Mouse (Mus musculus): Measurements from ENCODE around the gene Dnajc9. TPM values are rescaled to one million over a fixed set of nuclear protein-coding genes. Genes with fewer than 3 reads are reported as not detected.
A peak's percentile ranks its signal among the peaks of the same experiment; 100 is the strongest.

Gene Dnajc9
- 186 and 196 TPM in 2 replicates for polyA plus RNA-seq (2015; fragmentation: Nextera tagmentation; extraction: Ambion mirVana)

GRCm38 (mm10) chr14:20388441-20389129 lies at the start of gene Dnajc9:
TSS of gene Dnajc9 (minus strand) at chr14:20388910.
- peak within 1 kb of the TSS; percentile 76 for H3K9ac ChIP-seq (replicated peaks)
- WGBS = under 1% methylated on average over 59 of the region's 59 CpGs
- H3K4me1 ChIP-seq = peaks cover 36% of the 10 kb centered on the region
- peak within 1 kb of the TSS; percentile 86 for H3K4me3 ChIP-seq
- H3K36me3 ChIP-seq = peaks cover 5% of the 10 kb centered on the region
- no peaks in the 10 kb centered on the region for H3K27me3 ChIP-seq
- no peaks in the 10 kb centered on the region for H3K9me3 ChIP-seq
- H3K4me2 ChIP-seq (replicated peaks) = peak within 1 kb of the TSS; percentile 67
- H3K27ac ChIP-seq (replicated peaks) = peak within 1 kb of the TSS; percentile 85
- ATAC-seq (replicated peaks) = peak; percentile 73

DNA sequence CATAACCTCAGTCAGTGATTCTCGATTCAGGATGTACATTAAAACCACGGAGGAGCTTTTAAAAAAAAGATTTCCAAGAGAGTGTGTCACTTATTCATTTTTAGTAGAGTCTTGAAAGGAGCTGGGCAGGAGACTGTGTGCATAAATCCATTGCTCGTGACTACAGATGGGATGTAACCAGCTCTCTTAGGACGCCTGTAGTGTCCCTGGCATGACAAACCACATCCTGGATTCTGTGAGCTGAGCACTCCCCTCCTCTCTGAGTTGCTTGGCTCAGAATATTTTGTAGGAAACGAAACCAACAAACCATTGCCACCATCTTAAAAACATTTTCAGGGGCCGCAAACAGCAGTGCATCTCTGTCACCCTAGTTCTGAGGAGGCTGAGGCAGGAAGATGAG lies 48.3 kb upstream of the Dnajc9 start:
- no peaks in the 10 kb centered on the region for H3K36me3 ChIP-seq
- 72% methylated on average over 6 of the region's 6 CpGs for WGBS
- no peak overlapping the region for H3K4me2 ChIP-seq (replicated peaks)
- no peak overlapping the region for H3K4me3 ChIP-seq
- ATAC-seq (replicated peaks) = no peak
- H3K27me3 ChIP-seq = no peaks in the 10 kb centered on the region
- H3K4me1 ChIP-seq = no peaks in the 10 kb centered on the region
- no peak overlapping the region for H3K9ac ChIP-seq (replicated peaks)
- no peak overlapping the region for H3K27ac ChIP-seq (replicated peaks)
- no peaks in the 10 kb centered on the region for H3K9me3 ChIP-seq

- 89% methylated on average over 4 of the region's 4 CpGs for WGBS
- Histone ChIP-seq H3K4me2 (replicated peaks) (no peak overlapping the region), H3K9ac (replicated peaks) (no peak overlapping the region), H3K9me3 (no peaks in the 10 kb centered on the region), H3K27me3 (no peaks in the 10 kb centered on the region), H3K27ac (replicated peaks) (no peak overlapping the region), H3K4me3 (no peak overlapping the region), H3K4me1 (no peaks in the 10 kb centered on the region), H3K36me3 (no peaks in the 10 kb centered on the region)
- ATAC-seq (replicated peaks) = no peak
Observed at GRCm38 (mm10) chr14:20432420-20432819, 43.7 kb upstream of the Dnajc9 start.

- Histone ChIP-seq H3K9ac (replicated peaks) (no peak overlapping the region), H3K36me3 (no peaks in the 10 kb centered on the region), H3K4me1 (no peaks in the 10 kb centered on the region), H3K4me3 (no peak overlapping the region), H3K9me3 (no peaks in the 10 kb centered on the region), H3K27me3 (no peaks in the 10 kb centered on the region), H3K27ac (replicated peaks) (no peak overlapping the region), H3K4me2 (replicated peaks) (no peak overlapping the region)
- ATAC-seq (replicated peaks) = no peak
- WGBS = 81% methylated on average over 6 of the region's 6 CpGs
Observed at GRCm38 (mm10) chr14:20431726-20432125, 43.0 kb upstream of the Dnajc9 start.

DNA sequence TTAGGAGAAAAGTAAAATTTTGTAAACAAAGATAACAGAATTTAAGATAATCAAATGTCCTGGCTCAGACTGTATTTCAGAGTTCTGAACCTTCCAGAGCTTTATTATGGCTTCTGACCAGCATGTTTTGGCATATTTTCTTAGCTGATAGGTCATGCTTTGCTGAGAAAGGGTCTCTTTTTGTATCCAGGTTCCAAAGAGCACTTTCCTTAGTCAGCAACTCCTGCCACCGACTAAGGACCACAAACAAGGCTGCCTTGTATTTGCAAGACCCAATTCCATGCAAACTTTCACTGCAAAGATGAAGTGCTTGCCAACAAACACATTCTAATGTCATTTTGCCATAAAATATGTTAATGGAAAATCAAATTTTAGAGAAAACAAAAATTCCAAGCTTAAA lies 41.1 kb upstream of the Dnajc9 start:
- no peak overlapping the region for H3K4me3 ChIP-seq
- H3K9ac ChIP-seq (replicated peaks) = no peak overlapping the region
- H3K9me3 ChIP-seq = no peaks in the 10 kb centered on the region
- H3K27me3 ChIP-seq = no peaks in the 10 kb centered on the region
- no peak overlapping the region for H3K27ac ChIP-seq (replicated peaks)
- WGBS = 68% methylated on average over 1 of the region's 1 CpGs
- H3K4me1 ChIP-seq = no peaks in the 10 kb centered on the region
- H3K36me3 ChIP-seq = no peaks in the 10 kb centered on the region
- H3K4me2 ChIP-seq (replicated peaks) = no peak overlapping the region
- ATAC-seq (replicated peaks) = no peak

DNA sequence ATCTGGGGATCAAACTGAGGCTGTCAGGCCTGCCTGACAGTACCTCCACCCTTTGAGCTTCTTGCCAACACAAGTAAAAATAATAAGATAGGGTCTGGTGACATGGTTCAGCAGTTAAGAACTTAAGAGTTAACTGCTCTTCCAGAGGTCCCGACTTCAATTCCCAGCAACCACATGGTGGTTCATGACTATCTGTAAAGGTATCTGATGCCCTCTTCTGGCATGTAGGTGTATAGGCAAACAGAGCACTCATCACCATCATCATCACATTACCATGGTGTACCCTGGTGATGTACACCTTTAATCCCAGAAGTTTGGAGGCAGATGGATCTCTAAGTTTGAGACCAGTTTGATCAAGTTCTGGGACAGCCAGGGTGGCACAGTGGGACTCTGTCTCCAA lies 39.9 kb upstream of the Dnajc9 start:
- H3K9ac ChIP-seq (replicated peaks) = no peak overlapping the region
- no peak for ATAC-seq (replicated peaks)
- H3K27ac ChIP-seq (replicated peaks) = no peak overlapping the region
- WGBS = 34% methylated on average over 1 of the region's 1 CpGs
- no peaks in the 10 kb centered on the region for H3K4me1 ChIP-seq
- H3K36me3 ChIP-seq = no peaks in the 10 kb centered on the region
- no peak overlapping the region for H3K4me3 ChIP-seq
- H3K4me2 ChIP-seq (replicated peaks) = no peak overlapping the region
- H3K27me3 ChIP-seq = no peaks in the 10 kb centered on the region
- no peaks in the 10 kb centered on the region for H3K9me3 ChIP-seq

DNA sequence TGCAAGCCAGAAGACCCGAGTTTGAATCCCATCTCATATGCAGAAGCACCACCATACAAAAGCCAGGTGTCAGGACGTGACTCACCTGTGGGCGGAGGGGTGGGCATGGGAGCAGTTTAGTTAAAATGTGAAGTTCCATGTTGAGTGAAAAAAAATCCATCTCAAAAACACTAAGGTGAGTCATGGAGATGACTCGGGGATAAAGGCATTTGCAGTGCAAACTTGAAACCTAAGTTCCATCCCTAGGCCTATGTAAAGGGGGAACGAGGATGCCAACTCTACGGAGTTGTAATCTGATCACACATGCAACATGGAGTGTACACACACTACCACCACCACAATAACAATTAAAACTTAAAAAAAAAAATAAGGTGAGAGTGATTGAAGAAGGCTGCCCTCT lies 34.3 kb upstream of the Dnajc9 start:
- no peak overlapping the region for H3K4me3 ChIP-seq
- H3K27me3 ChIP-seq = no peaks in the 10 kb centered on the region
- WGBS = 92% methylated on average over 6 of the region's 6 CpGs
- H3K4me1 ChIP-seq = no peaks in the 10 kb centered on the region
- no peak overlapping the region for H3K9ac ChIP-seq (replicated peaks)
- no peak overlapping the region for H3K27ac ChIP-seq (replicated peaks)
- H3K4me2 ChIP-seq (replicated peaks) = no peak overlapping the region
- H3K36me3 ChIP-seq = no peaks in the 10 kb centered on the region
- H3K9me3 ChIP-seq = no peaks in the 10 kb centered on the region
- no peak for ATAC-seq (replicated peaks)

DNA sequence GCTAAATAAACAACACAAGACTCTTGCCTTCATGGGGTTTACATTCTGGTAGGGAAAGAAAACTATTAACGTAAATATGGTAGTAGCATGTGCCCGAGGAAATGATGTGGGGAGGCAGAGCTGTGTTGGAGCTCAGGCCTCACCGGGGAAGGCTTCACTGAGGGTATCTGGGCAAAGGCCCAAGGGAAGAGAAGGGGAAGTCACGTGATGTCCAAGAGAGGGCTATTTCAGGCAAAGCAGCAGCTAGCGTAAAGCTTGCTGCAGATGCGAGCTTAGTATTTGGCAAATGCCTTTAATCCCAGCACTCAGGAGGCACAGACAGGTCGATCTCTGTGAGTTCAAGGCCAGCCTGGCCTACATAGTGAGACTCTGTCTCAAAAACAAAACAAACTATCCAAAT lies 33.5 kb upstream of the Dnajc9 start:
- WGBS = 79% methylated on average over 7 of the region's 7 CpGs
- H3K36me3 ChIP-seq = no peaks in the 10 kb centered on the region
- no peak for ATAC-seq (replicated peaks)

DNA sequence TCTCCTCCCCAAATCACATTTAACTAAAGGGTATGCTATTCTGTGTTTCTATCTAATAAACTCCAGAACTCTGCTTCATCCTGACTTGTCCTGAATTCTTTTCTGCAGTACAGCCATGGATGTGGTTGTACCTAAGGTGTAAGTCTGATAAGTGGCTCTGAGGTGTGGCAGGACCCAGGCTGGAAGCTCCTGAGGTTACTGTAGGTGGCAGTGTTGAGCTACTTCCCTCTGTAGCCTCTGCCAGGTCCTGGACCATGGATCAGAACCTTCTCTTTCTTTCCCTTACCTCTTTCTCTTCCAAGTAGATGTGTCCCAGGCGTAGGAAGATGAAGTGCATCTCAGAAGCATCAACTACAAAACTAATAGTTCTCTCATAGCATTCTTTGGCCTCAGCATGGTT lies 11.4 kb upstream of the Dnajc9 start:
- H3K27me3 ChIP-seq = no peaks in the 10 kb centered on the region
- no peak for ATAC-seq (replicated peaks)
- no peak overlapping the region for H3K4me3 ChIP-seq
- H3K9me3 ChIP-seq = no peaks in the 10 kb centered on the region
- no peak overlapping the region for H3K27ac ChIP-seq (replicated peaks)
- WGBS = 57% methylated on average over 1 of the region's 1 CpGs
- H3K9ac ChIP-seq (replicated peaks) = no peak overlapping the region
- no peaks in the 10 kb centered on the region for H3K36me3 ChIP-seq
- no peaks in the 10 kb centered on the region for H3K4me1 ChIP-seq
- no peak overlapping the region for H3K4me2 ChIP-seq (replicated peaks)

More for the DNA sequence above, 33.5 kb upstream of the Dnajc9 start:
- Histone ChIP-seq H3K4me1 (no peaks in the 10 kb centered on the region), H3K4me3 (no peak overlapping the region), H3K9ac (replicated peaks) (no peak overlapping the region), H3K4me2 (replicated peaks) (no peak overlapping the region), H3K9me3 (no peaks in the 10 kb centered on the region), H3K27ac (replicated peaks) (no peak overlapping the region), H3K27me3 (no peaks in the 10 kb centered on the region)

DNA sequence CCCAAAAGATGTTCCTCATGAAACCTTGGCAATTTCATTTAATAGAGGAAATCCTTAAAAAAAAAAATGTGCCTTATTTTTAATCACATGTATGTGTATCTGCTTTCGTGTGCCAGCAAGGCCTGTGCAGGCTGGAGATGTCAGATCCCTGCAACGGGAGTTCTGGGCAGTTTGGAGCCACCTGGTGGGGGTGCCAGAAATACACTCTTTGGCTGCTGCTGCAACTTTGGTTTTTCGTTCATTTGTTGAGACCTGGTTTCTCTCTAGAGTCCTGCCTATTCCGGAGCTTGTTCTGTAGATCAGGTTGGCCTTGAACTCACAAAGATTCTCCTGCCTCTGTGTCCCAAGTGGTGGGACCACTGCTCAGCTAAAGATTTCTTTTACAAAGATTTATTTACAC lies 10.2 kb upstream of the Dnajc9 start:
- H3K9ac ChIP-seq (replicated peaks) = no peak overlapping the region
- no peak overlapping the region for H3K4me2 ChIP-seq (replicated peaks)
- no peak overlapping the region for H3K27ac ChIP-seq (replicated peaks)
- 37% methylated on average over 4 of the region's 4 CpGs for WGBS
- peaks cover 6% of the 10 kb centered on the region; the same call in 1 of the 2 replicates for H3K4me1 ChIP-seq
- no peaks in the 10 kb centered on the region for H3K27me3 ChIP-seq
- H3K36me3 ChIP-seq = no peaks in the 10 kb centered on the region
- H3K4me3 ChIP-seq = no peak overlapping the region
- no peak for ATAC-seq (replicated peaks)
- H3K9me3 ChIP-seq = no peaks in the 10 kb centered on the region

DNA sequence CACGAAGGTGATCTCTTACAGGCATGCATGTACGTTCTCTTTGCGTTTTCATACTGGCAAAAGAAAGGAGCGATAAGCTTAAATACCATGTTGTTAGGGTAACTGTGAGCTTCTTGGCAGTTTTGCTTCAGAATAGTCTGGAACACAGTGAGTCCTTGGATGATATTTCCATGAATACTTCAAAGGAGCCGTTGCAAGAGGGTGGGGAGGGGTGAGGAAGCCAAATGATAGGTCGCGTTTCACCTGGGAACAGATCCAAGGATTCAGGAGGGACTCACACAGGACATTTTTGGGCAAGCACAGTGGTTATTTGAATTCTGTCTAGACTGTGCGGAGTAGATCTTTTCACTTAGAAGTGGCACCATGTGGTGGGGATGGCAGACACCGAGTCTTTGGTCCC lies 8.5 kb upstream of the Dnajc9 start:
- WGBS = 77% methylated on average over 9 of the region's 9 CpGs
- ATAC-seq (replicated peaks) = no peak
- Histone ChIP-seq H3K27ac (replicated peaks) (no peak overlapping the region), H3K9ac (replicated peaks) (no peak overlapping the region), H3K27me3 (no peaks in the 10 kb centered on the region), H3K9me3 (no peaks in the 10 kb centered on the region), H3K4me2 (replicated peaks) (no peak overlapping the region), H3K4me3 (no peak overlapping the region), H3K36me3 (no peaks in the 10 kb centered on the region), H3K4me1 (peaks cover 12% of the 10 kb centered on the region)

DNA sequence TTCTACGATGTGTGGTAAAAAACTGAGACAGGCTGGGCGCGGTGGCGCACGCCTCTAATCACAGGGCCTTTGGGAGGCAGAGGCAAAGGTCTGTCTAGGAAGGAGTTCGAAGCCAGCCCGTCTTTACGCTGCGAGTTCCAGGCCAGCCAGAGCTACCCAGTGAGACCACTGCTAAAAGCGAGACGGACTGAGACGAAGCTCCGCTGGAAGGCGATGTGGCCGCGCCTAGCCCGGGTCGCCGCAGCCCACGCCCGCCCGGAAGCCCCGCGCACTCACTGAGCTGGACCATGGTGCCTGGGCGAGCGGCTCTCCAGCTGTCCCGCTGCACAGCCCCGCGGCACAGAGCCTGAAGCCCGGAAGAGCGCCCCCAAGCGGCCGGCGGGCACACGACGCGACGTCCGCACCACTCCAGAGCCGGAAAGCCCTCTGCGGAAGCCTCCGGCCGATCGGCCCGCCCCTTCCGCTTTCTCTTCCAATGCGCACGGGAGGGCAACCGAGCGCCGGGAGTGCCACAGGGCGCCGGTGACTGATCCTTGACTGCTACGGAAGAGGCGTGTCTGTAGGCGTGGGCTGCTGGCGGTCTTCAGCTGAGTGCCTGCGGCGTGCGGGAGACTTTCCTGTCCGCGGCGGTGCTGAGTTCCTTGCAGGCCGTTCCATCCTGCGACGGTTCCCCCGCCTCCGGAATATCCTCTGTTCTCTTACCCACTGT lies 4.6 kb upstream of the Dnajc9 start, which contains the start of gene Mrps16:
TSS of gene Mrps16 (minus strand) at position 430 of the 709 bp plus-strand sequence.
- H3K27me3 ChIP-seq = no peaks in the 10 kb centered on the region
- peak within 1 kb of the TSS; percentile 92 for H3K9ac ChIP-seq (replicated peaks)
- peak within 1 kb of the TSS; percentile 67 for H3K4me3 ChIP-seq
- peaks cover 16% of the 10 kb centered on the region for H3K4me1 ChIP-seq
- H3K9me3 ChIP-seq = no peaks in the 10 kb centered on the region
- peak within 1 kb of the TSS; percentile 60 for H3K4me2 ChIP-seq (replicated peaks)
- under 1% methylated on average over 67 of the region's 68 CpGs for WGBS
- H3K27ac ChIP-seq (replicated peaks) = peak within 1 kb of the TSS; percentile 82
- peak; percentile 95 for ATAC-seq (replicated peaks)
- H3K36me3 ChIP-seq = no peaks in the 10 kb centered on the region; the same call in 1 of the 2 replicates

Measured in forebrain, embryonic 15.5 days (tissue).